Mouse (Mus musculus): ENCODE measurements at regions not wholly inside any gene's neighbourhood (a gene's known extent, or its start where the extent isn't known, plus 50 kb on each side); places are given as distances from the start of the nearest gene placed in this dataset.

GRCm38 (mm10) chr4:87501791-87502190 lies 271.5 kb upstream of the Slc24a2 start:
- ATAC-seq: no peak

GRCm38 (mm10) chr4:87500441-87500840 lies 270.2 kb upstream of the Slc24a2 start:
- ATAC-seq: no peak

DNA sequence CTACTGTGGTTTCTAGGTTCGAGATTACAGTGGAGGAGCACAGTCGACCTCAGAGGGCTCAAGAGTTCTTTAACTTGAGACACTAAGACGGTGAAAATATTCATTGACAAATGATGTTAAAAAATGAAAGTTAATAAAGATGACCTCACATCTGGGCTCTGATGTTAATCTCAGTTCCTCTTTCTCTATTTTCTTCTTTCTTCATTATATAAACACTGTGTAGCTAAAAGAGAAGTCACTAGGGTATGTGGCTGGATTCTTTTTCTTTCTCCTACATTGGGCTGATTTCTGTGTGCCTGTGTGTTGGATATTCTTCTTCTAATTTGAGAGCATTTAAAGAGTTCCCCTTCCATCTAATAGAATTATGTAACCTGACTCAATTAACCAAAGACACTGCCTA lies 257.5 kb upstream of the Slc24a2 start:
- ATAC-seq: no peak

- no peak for ATAC-seq
These were observed 245.3 kb upstream of the Slc24a2 start for GRCm38 (mm10) chr4:87475537-87475936.

DNA sequence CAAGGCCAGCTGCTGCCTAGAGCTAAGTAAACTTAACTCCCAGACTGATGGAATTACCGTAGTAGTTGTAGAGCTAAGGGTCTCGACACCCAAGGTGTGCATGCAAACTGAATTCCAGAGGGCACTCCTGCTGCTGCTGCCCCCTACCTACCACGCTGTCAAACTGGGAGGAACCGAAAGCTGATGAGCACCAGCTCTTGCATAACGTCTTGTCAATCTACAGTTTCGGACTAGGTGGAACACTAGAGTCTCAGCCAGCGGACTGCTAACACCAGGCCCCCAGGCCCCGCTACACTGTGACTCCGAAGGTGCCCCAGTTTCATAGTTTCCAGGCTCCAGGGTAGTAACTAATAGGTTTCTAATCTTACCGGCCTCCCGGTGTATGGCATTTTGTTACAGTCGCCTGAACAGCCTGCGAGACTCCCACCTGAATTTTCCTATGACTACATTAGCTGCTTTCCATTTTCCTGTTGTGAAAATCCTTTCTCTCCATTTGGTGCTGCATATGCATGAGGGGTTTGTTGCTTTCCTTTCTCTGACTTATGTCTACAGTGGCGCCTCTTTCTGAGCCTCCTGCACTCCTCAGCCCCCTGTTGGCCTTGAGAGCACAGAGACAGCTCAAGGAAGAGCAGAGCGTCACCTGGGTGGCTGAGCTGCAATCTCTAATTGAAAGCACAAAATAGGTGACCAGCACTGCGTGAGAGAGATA lies 243.2 kb upstream of the Slc24a2 start:
- no peak for ATAC-seq

- no peak for ATAC-seq
These were observed 242.5 kb upstream of the Slc24a2 start for GRCm38 (mm10) chr4:87472787-87473186.

DNA sequence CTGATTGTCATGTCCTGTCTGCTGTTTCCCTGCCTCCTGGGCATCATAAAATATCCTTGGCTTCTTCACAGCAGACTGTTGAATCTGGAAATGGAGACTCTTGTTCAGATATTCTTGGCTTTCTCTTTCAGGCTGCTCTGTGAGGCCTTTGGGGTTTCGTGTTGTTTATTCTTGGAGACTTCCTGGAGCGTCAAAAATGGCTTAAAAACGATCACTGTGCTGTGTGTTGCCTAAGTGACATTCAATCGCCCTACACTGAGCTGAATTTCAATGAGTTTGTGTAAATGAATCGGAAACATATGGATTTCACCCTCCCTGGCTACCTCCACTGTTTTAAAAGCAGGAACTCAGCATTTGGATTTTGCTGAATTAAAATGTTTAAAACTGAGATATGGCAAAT lies 241.1 kb upstream of the Slc24a2 start:
- ATAC-seq: no peak

GRCm38 (mm10) chr4:87467600-87467999 lies 237.3 kb upstream of the Slc24a2 start:
- no peak for ATAC-seq

DNA sequence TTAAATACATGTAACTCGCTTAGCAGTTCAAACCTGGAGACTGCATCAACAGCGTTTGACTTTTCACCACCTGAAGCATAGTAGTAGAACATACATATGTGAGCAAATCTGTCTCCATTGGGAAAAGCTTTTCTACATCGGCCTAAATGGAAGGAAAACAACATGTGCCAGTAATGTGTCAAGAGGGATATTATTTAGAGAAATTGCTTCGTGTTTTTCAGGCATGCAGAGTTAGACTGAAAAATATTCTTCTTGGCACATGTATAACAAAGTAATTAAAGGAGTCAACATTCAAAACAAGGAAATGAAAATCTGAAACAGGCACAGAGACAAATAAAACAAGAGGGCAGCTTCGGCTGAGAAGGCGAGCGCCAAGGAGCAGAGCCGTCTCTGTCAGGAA lies 236.7 kb upstream of the Slc24a2 start:
- no peak for ATAC-seq

DNA sequence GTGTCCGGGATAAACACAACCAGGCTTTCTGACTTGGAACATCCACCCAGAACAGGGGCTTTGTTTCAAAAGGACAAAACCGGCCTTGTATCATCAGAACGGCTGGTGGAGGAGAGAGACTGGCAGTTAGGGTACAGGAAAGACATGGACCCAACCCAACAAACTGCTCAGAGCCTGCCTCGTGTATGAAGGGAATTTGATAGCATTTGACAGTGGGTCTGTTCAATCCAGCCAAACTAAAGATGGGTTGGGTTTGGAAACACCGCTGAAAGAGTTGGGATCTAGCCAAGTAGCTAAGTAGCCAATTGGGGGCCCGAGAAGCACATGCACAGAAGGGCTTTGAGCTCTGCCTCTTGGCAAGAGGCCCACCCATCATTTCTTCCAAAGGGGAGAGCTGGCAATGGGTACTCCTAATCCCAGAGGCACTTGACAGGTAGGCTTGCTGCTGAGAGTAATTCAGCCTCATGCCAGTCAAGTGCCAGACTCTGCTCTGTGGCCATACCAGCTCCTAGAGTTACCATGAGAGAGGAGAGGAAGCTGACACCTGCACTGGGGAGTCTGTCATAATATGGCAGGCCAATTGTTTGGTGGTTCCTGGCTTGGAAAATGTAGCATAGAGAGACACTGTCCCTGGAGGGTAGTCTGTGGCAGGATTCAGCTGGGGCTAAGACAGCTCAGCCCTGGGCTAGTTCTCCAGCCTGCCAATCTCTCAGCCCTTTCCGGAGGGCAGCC lies 231.1 kb upstream of the Slc24a2 start:
- ATAC-seq: no peak

GRCm38 (mm10) chr4:87455863-87456578 lies 225.7 kb upstream of the Slc24a2 start:
- no peak for ATAC-seq

GRCm38 (mm10) chr4:87452122-87452521 lies 221.8 kb upstream of the Slc24a2 start:
- ATAC-seq: no peak

- ATAC-seq: no peak
These were observed 221.0 kb upstream of the Slc24a2 start for GRCm38 (mm10) chr4:87451251-87451650.

DNA sequence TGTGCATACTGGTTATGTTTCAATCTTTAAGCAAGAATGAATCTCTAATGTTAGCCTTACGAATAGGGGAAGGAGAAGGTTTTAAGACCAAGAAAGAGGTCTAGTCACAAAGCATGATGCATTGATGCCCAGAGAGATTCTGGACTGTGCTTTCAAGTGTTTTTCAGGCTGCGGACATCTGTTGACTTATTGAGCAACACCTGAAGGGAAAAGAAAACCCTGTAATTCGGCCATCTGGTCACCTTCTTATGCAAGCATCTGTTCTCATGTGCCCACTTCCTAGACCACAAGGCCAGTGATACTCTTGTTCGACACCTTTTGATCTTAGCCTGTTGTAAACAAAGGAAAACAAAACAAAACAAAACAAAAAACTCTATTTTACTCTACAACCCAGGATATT lies 218.1 kb upstream of the Slc24a2 start:
- no peak for ATAC-seq

GRCm38 (mm10) chr4:87446856-87447255 lies 216.6 kb upstream of the Slc24a2 start:
- no peak for ATAC-seq

GRCm38 (mm10) chr4:87434136-87434535 lies 203.9 kb upstream of the Slc24a2 start:
- ATAC-seq: peak; percentile 71

- ATAC-seq: no peak
These were observed 198.1 kb upstream of the Slc24a2 start for GRCm38 (mm10) chr4:87428374-87428773.

- no peak for ATAC-seq
These were observed 193.8 kb upstream of the Slc24a2 start for GRCm38 (mm10) chr4:87424066-87424465.

DNA sequence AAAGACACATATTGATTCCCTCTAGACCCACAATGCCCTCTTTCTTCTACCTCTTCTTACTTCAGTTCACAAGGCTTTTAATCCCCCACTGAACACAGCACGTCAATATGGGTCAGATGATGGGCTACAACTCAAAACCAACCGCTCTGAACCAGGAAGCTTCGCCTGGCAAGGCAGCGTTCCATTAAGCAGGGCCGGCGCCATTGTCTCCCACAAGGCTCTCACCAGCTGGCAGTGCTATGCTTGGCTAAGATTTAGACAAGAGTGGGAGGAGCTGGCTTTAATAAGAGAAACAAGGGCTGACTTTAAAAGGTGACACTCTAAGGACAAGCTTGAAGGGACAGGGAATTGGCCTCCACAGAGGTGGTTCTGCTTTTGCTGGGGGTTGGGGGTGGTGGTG lies 192.3 kb upstream of the Slc24a2 start:
- ATAC-seq: no peak

- no peak for ATAC-seq
These were observed 173.1 kb upstream of the Slc24a2 start for GRCm38 (mm10) chr4:87403354-87403753.

GRCm38 (mm10) chr4:87402173-87402556 lies 171.9 kb upstream of the Slc24a2 start:
- no peak for ATAC-seq

DNA sequence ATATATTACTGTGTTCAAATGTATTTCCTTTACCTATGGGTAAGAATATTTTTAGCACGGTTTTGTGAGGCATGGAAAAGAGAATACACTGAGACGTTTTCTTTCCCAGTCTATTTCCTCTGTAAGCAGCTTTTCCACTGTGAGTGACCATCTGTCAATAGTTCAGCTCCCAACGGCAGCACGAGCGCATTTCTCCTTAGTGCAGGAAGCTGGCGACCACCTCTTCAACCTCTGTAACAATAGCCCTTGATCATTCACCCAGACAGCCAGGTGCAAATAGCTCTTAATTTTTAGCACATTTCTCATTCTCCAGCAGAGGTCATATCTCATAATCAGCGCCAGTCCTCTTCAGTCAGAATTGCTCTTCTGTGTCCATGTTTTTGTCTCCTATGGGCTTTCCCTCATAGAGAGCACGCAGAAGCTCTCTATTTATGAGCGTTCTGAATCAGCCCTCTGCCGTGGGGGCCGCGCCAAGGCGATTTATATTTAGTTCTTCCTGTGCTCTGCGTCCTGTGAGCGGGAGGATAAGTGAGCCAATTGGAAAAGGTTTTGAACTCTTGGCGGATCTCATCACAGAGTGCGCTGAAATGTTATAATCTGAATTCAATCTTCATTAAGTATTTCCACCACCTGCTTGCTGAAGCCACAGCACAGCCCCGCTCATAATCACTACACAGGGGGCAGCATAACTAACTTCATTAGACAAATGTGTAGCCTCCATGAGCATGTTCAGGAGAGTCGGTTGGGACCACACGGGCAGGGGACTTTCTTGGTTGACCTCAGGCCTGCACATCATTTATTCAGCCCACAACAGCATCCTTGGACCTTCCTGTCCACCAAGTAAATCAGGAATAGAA lies 171.3 kb upstream of the Slc24a2 start:
- ATAC-seq: no peak

DNA sequence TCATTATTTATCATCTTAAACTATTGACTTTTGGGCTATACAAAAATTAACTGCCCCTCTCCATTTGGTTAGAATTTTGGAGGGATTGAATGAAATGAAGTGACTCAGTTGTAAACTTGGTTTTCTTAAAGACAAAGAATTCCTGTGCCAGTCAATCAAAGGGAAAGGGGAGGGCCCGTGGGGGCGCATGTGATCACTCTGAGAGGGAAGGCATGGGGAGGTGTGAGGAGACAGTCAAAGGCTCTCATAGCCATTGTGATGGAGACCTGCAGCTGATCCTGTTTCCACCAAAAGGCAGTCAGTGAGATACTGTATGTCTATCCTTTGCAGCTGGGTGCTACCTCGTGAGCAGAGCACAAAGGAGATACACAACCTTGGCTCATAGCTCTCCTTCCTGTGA lies 156.6 kb upstream of the Slc24a2 start:
- no peak for ATAC-seq
